Mouse (Mus musculus): ENCODE results near the gene Lcn12. TPM values are rescaled to one million over a fixed set of nuclear protein-coding genes. Genes with fewer than 3 reads are reported as not detected.

Gene Lcn12
- polyA plus RNA-seq, 1 experiment: not detected

GRCm38 (mm10) chr2:25441067-25441466, 52.6 kb downstream of the Lcn12 start:
- no peaks in the 10 kb centered on the region for H3K27me3 ChIP-seq (ENCODE audit: control insufficient read depth, insufficient read depth, insufficient read length)
- no peaks in the 10 kb centered on the region for H3K79me2 ChIP-seq (ENCODE audit: control insufficient read depth, insufficient read depth)
- H3K4me2 ChIP-seq (ENCODE audit: low read depth): no peak overlapping the region
- TF ChIP-seq SRF (IDR thresholded peaks at IDR 0.05; ENCODE audit: control insufficient read depth, insufficient read length, low read depth): no peak
- TF ChIP-seq TCF3 (IDR thresholded peaks at IDR 0.05; ENCODE audit: insufficient read length, low read depth): no peak
- TF ChIP-seq REST (IDR thresholded peaks at IDR 0.05; ENCODE audit: insufficient read depth, insufficient read length): no peak
- TF ChIP-seq E2F4 (IDR thresholded peaks at IDR 0.05; ENCODE audit: insufficient read depth): no peak
- TF ChIP-seq USF1 (IDR thresholded peaks at IDR 0.05; ENCODE audit: low read depth): no peak
- no peak for TF ChIP-seq MAX (IDR thresholded peaks at IDR 0.05; ENCODE audit: low read depth)
- no peak for TF ChIP-seq POLR2A (IDR thresholded peaks at IDR 0.05; ENCODE audit: insufficient read length, low read depth)
- TF ChIP-seq TCF12 (IDR thresholded peaks at IDR 0.05; ENCODE audit: insufficient read depth, poor library complexity, severe bottlenecking): no peak
- no peak for TF ChIP-seq CEBPB (IDR thresholded peaks at IDR 0.05; ENCODE audit: insufficient read depth, poor library complexity, severe bottlenecking)
- TF ChIP-seq POLR2AphosphoS2 (IDR thresholded peaks at IDR 0.05; ENCODE audit: insufficient read length, low read depth): no peak
- no peak for TF ChIP-seq MYOD1 (IDR thresholded peaks at IDR 0.05; ENCODE audit: control insufficient read depth in 1 of 3, insufficient read length in 2 of 3, low read depth in 2 of 3)
- TF ChIP-seq MYOG (IDR thresholded peaks at IDR 0.05; ENCODE audit: control insufficient read depth in 1 of 3, insufficient read depth in 1 of 3, insufficient read length in 2 of 3, low read depth in 2 of 3): no peak
- H3ac ChIP-seq (ENCODE audit: control insufficient read depth, insufficient read length): no peak overlapping the region
- no peaks in the 10 kb centered on the region for H3K36me3 ChIP-seq (ENCODE audit: control insufficient read depth, insufficient read depth)
- H3K4me3 ChIP-seq: no peak overlapping the region

Other genes with a start within 250 kb of the Lcn12 start
- 4.5 TPM for gene AL732309.1, start 247.0 kb downstream of the Lcn12 start, polyA plus RNA-seq (2012; fragmentation: generic; extraction: Trizol)
- 47.2 TPM for gene Tmem203, start 238.5 kb downstream of the Lcn12 start, polyA plus RNA-seq (2012; fragmentation: generic; extraction: Trizol)
- gene Tprn, start 231.3 kb downstream of the Lcn12 start, polyA plus RNA-seq (2012; fragmentation: generic; extraction: Trizol): 5.5 TPM
- gene Ssna1, start 221.5 kb downstream of the Lcn12 start, polyA plus RNA-seq (2012; fragmentation: generic; extraction: Trizol): 106 TPM
- 97.9 TPM for gene Anapc2, start 221.4 kb downstream of the Lcn12 start, polyA plus RNA-seq (2012; fragmentation: generic; extraction: Trizol)
- gene Tmem210, start 205.8 kb downstream of the Lcn12 start, polyA plus RNA-seq (2012; fragmentation: generic; extraction: Trizol): 0.40 TPM
- 1.6 TPM for gene Lrrc26, start 204.0 kb downstream of the Lcn12 start, polyA plus RNA-seq (2012; fragmentation: generic; extraction: Trizol)
- gene Grin1, start 174.7 kb downstream of the Lcn12 start, polyA plus RNA-seq (2012; fragmentation: generic; extraction: Trizol): 0.12 TPM
- gene Man1b1, start 161.6 kb downstream of the Lcn12 start, polyA plus RNA-seq (2012; fragmentation: generic; extraction: Trizol): 46.3 TPM
- gene Dpp7, start 137.6 kb downstream of the Lcn12 start, polyA plus RNA-seq (2012; fragmentation: generic; extraction: Trizol): 43.0 TPM
- gene Uap1l1, start 128.2 kb downstream of the Lcn12 start, polyA plus RNA-seq (2012; fragmentation: generic; extraction: Trizol): 68.3 TPM
- 10.4 TPM for gene Sapcd2, start 121.6 kb downstream of the Lcn12 start, polyA plus RNA-seq (2012; fragmentation: generic; extraction: Trizol)
- gene Entpd2, start 98.0 kb downstream of the Lcn12 start, polyA plus RNA-seq (2012; fragmentation: generic; extraction: Trizol): 0.89 TPM
- gene Npdc1, start 94.6 kb downstream of the Lcn12 start, polyA plus RNA-seq (2012; fragmentation: generic; extraction: Trizol): 114 TPM
- gene Fut7, start 70.6 kb downstream of the Lcn12 start, polyA plus RNA-seq (2012; fragmentation: generic; extraction: Trizol): 0.08 TPM
- gene Abca2, start 65.2 kb downstream of the Lcn12 start, polyA plus RNA-seq (2012; fragmentation: generic; extraction: Trizol): 9.8 TPM
- gene Clic3, start 37.1 kb downstream of the Lcn12 start, polyA plus RNA-seq (2012; fragmentation: generic; extraction: Trizol): 13.5 TPM
- gene Paxx, start 32.8 kb downstream of the Lcn12 start, polyA plus RNA-seq (2012; fragmentation: generic; extraction: Trizol): 64.3 TPM
- gene Ptgds, start 23.9 kb downstream of the Lcn12 start, polyA plus RNA-seq (2012; fragmentation: generic; extraction: Trizol): 9.8 TPM
- gene Fbxw5, start 6.8 kb upstream of the Lcn12 start, polyA plus RNA-seq (2012; fragmentation: generic; extraction: Trizol): 53.6 TPM
- 0.74 TPM for gene C8g, start 7.8 kb upstream of the Lcn12 start, polyA plus RNA-seq (2012; fragmentation: generic; extraction: Trizol)
- gene Traf2, start 53.0 kb upstream of the Lcn12 start, polyA plus RNA-seq (2012; fragmentation: generic; extraction: Trizol): 40.4 TPM
- gene Edf1, start 63.9 kb upstream of the Lcn12 start, polyA plus RNA-seq (2012; fragmentation: generic; extraction: Trizol): 513 TPM
- gene Mamdc4, start 80.9 kb upstream of the Lcn12 start, polyA plus RNA-seq (2012; fragmentation: generic; extraction: Trizol): 8.7 TPM
- 108 TPM for gene Phpt1, start 81.3 kb upstream of the Lcn12 start, polyA plus RNA-seq (2012; fragmentation: generic; extraction: Trizol)
- gene Ajm1, start 87.8 kb upstream of the Lcn12 start, polyA plus RNA-seq (2012; fragmentation: generic; extraction: Trizol): 1.0 TPM
- gene Rabl6, start 114.6 kb upstream of the Lcn12 start, polyA plus RNA-seq (2012; fragmentation: generic; extraction: Trizol): 76.5 TPM
- 0.13 TPM for gene Ccdc183, start 123.8 kb upstream of the Lcn12 start, polyA plus RNA-seq (2012; fragmentation: generic; extraction: Trizol)
- gene Tmem141, start 128.1 kb upstream of the Lcn12 start, polyA plus RNA-seq (2012; fragmentation: generic; extraction: Trizol): 32.6 TPM
- 0.10 TPM for gene Fcna, start 134.1 kb upstream of the Lcn12 start, polyA plus RNA-seq (2012; fragmentation: generic; extraction: Trizol)
- gene Lcn8, start 159.2 kb upstream of the Lcn12 start, polyA plus RNA-seq (2012; fragmentation: generic; extraction: Trizol): not detected
- not detected for gene Lcn5, start 164.0 kb upstream of the Lcn12 start, polyA plus RNA-seq (2012; fragmentation: generic; extraction: Trizol)
- not detected for gene Lcn6, start 182.9 kb upstream of the Lcn12 start, polyA plus RNA-seq (2012; fragmentation: generic; extraction: Trizol)
- gene Lcn10, start 188.8 kb upstream of the Lcn12 start, polyA plus RNA-seq (2012; fragmentation: generic; extraction: Trizol): not detected
- gene Obp2a, start 206.1 kb upstream of the Lcn12 start, polyA plus RNA-seq (2012; fragmentation: generic; extraction: Trizol): not detected
- 0.31 TPM for gene Bmyc, start 212.8 kb upstream of the Lcn12 start, polyA plus RNA-seq (2012; fragmentation: generic; extraction: Trizol)
- gene Obp2b, start 243.1 kb upstream of the Lcn12 start, polyA plus RNA-seq (2012; fragmentation: generic; extraction: Trizol): not detected

Measured in myocyte (in vitro differentiated cells).